Mouse (Mus musculus) adrenal gland, adult (tissue): ENCODE results near the gene Tdrd5.
"Not testable (repeated sequence)": the region's sequence is repeated elsewhere in the genome, so short reads cannot be mapped to it uniquely, and the experiment has no call there.

ENCODE experiments used
- DNase-seq, 2 experiments: peaks; one replicate each; pipeline ENCODE4 v3.0.0; 2022 to 2023; ENCODE audit warnings: low spot score in 1 of 2; ENCODE audit not compliant: inconsistent age in 2 of 2

Tdrd5 gene

DNA sequence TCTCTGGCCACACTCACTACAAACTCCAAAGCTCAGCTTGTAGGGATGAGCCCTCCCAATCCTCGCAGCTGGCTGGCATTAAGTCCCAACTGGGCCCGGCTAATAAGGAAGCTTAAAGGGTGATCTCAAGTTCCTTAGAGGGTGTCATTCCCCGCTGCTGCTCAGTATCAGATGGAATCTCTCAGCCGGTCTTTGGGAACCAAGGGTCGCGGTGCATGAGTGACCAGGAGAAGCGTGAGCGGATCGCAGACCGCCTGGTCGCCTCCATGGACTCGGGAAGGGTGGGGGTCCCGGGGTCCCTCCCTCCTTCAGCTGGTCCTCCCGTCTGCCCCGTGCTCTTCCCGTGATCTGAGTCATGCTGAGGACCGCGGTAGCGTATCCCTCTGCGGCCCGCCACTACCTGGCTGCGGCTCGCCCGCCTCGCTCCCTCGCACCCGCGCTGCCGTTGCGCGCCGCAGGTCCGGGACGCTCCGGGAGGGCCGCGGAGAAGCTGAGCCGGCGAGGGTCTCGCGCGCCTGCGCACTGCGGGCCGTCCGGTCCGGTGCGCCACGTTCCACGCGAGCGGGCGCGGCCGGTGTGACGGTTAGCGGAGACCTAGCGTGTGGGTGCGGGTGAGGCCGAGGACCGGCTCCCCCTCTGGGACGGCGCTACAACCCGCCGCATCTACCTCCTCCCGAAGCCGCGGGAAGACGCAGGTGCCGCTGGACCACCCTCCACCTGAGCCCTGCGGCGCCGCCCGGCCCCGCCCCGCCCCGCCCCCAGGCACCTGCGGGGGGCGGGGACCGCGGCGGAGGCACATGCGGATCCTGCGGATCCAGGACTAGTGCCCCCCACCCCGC is at the start of gene Tdrd5:
TSS of gene Tdrd5 (minus strand) at position 754 of the 839 bp plus-strand sequence.
- peak; percentile 11 to 43 for DNase-seq

DNA sequence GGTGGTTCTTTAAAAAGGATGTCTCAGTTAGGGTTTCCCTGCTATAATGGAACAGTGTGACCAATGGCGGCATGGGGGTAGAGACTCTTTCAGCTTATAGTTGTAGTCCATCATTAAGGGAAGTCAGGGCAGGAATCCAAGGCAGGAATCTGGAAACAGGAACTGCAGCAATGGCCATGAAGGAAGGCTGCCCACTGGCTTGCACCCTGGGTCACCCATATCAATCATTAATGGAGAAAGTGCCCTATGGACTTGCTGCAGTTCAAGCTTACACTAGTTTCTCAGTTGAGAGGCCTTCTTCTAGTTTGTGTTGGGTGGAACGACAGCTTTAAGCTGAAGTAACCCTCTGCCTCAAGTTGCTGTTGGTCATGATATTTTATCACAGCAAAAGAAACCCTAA is 49.0 kb upstream of the Tdrd5 start:
- no peak for DNase-seq

DNA sequence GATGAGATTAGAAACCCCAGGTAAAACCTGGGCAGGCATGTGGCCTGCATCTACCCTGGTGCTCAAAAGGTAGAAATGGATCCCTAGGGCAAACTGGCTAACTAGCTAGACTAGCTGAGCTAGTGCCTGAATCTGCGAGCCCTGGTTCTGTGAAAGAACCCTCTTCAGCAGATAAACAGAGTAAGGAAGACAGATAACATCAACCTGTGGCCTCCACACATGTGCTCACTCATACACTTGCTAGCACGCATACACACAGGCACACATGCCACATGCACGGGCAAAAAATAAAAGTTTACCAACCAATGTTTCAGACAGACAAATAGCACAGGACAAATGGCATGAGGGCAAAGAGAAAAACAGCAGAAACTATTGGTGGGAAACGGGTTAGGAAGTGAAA is 47.0 kb upstream of the Tdrd5 start:
- DNase-seq: no peak

DNA sequence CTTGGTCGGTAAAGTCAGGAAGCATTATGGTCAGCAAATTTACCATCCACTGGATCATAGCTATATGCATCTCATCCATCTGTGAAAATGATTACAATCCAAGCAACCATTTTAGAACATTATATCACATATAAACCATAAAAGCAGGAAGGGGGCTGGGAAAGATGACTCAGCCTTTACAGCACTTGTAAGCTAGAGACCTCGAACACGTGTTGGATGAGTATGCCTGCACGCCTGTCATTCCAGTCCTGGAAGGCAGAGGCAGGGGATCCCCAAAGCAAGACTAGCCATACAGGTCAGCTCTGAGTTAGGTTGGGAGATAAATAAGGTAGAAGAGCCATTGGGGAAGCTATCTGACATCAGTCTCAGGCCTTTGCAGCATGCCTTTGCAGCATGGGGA is 45.6 kb upstream of the Tdrd5 start:
- no peak for DNase-seq

DNA sequence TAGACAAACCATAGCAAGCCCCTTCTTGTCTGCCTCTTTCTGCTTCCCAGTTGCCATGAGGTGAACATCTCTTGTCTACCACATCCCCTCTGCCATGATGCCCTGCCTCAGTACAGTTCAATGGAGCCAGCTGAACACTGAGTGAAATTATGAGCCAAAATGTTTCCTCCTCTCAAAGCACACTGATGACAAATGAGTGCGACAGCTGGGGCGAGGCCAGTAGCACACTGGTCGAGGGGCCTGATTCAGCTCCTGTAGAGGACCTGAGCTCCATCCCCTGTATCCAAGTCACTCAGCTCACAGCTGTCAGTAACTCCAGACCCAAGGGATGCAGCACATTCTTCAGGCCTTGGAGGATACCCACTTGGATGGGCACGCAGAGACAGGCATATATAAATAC is 42.2 kb upstream of the Tdrd5 start:
- DNase-seq: no peak

DNA sequence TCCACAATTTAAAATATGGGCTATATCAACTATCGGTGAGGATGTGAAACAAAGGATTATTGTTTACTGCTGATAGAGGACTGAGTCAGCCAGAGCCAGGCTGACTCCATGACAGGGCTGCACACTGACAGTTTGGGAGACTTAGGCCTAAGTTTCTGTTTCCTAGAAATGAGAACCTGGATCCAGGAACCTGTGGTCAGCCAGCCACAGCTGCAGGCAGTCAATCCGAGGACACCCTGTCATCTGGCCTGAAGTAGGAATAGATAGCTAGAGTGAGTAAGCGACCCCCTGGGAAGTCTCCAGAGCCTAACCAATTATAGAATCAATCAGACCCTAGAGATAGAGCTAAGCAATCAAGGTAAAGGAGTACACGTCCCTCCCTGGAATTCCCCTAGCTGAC is 41.0 kb upstream of the Tdrd5 start:
- no peak for DNase-seq

DNA sequence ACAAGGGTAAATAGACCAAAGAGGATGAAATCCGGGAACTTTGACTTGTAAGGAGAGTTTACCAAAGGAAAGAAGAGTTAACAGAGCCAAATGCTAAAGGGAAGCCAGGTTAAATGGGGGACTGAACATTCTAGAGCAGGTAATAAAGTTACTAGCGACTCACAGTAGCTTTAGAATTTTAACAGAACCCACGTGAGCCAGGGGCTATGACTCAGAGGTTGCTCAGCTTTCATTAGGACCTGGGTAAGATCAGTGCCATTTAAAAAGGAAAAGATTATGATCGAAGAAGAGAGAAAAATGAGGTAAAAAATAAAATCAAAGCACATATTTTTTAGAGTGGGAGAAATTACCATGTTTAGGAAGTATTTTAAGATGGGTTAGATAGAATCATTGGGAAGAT is 37.4 kb upstream of the Tdrd5 start:
- DNase-seq: peak in 1 of 2 experiments; percentile 30

DNA sequence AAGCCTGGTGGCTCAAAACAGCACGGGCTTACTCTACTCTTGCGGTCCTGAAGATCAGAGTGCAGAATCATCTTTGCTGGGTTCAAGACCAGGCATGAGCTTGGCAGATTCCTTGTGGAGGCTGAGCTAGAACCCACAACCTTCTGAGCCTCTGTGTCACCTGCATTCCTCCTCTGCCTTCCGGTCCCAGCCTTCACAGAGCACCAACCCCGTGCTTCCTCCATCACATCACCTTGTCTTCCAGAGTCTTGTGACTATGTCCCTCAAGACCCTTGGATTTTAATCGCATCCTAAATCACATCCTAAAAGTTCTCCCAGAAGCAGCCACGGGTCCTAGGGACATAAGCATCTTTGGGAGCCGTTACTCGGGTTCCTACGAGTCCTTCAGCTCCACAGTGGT is 19.7 kb upstream of the Tdrd5 start:
- DNase-seq: no peak

DNA sequence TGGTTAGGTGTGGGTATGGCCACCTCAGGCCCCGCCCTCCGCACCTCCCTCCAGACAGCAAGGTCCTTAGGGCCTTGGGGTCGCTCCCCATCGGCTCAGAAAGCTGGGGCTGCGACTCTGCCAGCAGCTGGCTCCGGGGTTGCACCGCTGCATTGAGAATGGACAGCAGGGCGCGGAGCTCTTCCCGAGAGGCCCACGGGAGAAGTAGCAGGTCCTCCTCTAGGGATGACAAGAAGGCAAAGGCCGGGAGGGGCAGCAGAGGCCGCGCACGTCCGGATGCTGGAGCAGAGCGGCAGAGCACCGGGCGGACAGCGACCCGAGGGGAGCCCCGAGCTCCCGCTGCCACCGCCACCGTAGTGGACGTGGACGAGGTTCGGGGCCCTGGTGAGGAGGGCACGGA is 7.2 kb upstream of the Tdrd5 start, which contains the start of gene Nphs2:
TSS of gene Nphs2 (plus strand) at position 98 of the 400 bp plus-strand sequence.
- peak in 1 of 2 experiments; percentile 5 for DNase-seq

DNA sequence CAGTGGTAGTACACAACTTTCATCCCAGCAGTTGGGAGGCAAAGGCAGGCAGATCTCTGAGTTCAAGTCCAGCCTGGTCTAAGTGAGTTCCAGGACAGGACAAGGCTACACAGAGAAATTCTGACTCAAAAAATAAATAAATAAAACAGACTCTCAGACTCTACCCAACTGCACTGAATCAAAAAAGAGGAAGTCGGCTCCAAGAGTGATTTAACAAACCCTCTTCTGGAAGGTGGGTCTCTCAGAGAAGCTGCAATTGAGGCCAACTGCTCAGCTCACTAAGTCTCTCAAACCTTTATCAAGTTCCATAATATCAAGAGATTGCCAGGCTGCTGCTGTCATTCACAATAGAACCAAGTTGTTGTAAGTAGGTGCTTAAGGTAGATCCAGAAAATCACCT is 5.1 kb upstream of the Tdrd5 start:
- no peak for DNase-seq

DNA sequence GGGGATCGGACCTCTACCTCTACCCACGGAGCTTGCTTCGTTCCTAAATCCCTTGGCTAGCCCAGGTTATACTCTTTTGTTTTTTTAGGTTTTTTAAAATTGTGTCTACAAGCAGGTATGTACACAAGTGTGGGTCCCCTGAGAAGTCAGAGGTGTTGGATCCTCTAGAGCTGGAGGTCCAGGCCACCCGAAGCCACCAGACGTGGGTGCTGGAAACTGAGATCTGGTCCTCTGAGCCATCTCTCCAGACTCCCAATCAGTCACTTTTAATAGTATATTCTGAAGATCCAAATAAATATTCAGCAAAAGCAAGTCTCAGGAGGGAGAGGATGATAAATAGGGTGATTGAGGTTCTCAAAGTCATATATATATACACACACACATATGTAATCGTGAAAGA is 13.4 kb downstream of the Tdrd5 start:
- no peak for DNase-seq

DNA sequence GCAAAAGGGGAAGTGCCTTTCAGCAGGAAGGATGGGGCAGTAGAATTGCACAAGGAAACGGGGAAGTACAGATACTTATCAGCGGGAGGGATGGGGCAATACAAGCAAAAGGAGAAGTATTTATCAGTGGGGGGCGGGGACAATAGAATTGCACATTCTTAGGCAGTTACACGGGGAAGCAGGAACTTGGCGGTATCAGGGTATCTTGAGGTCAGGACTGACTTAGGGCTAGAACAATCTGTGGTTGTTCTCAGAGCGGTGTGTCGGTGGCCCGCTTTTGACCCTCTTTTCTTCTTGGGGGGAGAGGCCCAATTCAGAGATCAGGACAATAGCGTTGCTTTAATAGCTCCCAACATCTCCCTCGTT is 14.3 kb downstream of the Tdrd5 start:
- DNase-seq: not testable (repeated sequence)

DNA sequence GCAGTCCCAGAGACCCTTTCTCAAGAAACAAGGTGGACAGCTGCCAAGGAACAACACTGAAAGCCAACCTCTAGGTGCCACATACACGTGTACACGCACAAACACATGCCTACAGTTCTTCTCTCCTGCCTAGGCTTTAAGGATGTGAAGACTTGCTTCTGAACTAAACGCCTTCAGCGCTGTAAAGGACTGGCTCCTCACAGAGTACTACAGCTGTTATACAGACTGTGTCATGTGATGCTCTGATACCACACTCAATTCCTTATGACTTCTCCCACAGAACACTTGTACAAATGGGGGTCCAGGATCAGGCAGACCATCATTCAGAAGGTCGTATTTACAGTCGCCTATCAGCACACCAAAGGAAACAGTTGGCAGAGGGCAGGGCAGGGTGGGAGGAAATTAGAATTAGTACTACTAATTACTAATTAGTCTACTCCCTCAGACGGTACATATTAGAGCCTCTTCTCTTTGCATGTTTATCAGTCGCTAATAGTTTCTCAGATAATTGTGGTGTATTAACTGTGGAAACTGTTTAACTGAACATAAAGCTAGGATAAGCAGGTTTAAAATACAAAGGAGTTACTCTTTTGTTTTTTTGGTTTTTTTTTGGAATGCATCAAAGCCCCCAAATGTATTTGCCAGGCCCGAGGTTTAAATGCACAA is 14.8 kb downstream of the Tdrd5 start:
- no peak for DNase-seq

DNA sequence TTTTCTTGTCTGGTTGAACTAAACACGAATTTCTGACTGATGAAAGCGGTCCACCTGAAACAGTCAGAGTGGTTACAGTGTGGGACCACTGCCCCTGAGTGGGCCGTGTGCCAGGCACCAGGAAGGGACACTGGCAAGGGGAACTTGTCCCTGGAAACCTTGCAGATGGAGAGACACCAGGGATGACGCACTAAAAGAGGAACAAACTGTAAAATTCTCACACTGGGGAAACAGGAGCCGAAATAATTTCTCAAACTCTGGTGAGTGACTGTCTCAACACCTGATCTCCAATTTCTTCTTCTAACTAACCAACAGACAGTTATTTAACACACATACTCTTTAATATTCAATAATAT is 17.9 kb downstream of the Tdrd5 start:
- DNase-seq: no peak

DNA sequence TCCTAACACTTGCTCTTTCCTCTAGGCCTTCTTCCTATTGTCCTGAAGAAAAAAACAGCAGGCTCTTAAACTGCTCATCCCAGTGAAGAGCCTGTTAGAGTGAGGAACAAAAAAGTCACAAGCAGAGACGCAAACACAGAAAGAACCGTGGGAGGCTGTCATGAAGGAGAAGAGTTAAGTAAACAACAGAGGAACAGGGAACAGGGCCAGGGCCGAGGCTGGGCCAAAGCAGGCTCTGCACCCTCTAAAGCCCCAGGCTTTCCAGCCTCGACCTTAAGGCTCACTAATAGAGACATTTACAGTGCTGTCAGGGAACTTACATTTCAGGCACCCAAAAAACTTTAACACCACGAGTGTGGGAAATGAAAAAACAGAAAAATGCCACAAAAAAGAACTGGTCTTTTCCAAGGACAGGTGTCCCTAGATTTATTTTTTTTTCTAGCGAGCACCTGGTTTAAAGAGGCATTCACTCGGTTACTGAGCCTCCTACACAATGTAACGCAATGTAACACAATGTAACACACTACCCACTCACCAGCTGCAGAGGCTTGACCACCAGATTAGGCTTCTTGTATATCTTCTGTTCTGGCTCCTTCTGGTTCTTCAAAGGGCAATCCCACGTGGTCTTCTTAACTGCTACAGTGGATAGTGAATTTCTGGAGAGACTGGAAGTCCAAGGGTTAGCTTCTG is 18.5 kb downstream of the Tdrd5 start:
- no peak for DNase-seq

DNA sequence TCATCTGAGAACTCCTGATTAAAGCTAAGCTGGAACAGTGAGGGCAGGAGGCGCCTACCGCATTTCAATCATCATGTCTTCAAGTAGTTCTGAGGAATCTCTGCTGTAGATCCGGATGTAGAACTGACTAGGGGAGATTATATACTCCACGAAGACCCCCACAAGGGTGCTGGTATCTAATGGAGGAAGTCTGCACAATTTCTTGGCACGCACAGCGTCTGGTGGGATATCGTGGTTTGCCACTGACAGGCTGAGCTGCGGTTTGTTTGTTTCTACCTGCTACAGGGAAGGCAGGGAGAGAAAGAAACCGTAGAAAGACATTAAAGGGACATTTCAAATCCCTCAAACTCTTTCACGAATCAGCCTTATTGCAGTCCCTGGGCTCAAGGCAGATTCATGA is 19.3 kb downstream of the Tdrd5 start:
- no peak for DNase-seq

DNA sequence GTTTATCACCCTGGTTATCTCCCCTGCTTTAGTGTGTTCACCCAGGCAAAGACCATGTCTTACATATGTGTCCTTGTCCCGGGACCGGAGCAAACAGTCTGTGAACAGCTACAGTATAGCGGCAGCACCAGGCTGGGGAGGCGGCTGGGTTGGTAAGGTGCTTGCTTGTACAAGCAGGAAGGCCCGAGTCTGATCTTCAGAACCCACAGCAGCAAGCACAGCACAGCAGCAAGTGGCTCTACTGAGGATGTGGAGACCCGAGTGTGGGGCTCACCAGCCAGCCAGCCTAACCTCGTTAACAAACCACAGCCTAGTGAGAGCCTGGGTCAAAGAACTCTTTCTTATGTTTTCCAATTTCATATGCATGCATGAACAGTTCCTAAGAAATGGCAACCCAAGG is 23.3 kb downstream of the Tdrd5 start:
- no peak for DNase-seq

DNA sequence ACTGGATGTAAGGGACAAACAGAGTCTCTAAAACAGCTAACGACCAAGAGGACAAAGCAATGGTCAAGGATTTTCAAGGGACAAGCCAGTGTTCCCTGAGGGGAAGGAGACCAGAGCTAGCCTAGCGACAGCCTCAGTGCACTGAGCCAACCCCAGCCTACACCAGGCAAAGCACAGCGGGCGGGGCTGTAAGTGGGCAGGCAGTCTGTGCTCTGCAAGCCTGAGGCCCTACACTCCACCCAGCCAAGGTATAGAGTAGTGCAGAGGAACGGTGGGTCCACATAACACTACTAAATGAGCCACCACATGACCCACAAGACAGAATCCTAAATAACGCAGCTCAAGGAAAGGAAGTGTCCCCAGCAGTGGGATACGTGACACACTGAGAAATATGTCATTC is 29.8 kb downstream of the Tdrd5 start:
- no peak for DNase-seq

DNA sequence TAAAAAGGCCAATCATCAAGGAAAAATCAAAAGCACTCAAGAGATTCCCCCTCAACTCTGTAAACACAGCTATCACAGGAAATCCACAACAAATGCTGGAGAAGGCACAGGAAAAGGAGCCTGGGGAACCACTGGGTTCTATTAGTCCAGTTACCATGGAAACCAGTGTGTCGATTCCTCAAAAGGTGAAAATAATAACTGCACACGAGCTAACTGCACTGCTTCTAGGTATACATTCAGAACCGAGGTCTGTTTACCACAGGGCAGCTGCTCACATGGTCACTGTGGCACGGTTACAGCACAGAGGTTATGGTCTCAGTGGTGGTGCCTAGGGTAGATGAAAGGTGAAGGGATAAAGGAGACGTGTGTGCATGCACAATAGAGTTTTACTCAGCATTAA is 31.8 kb downstream of the Tdrd5 start:
- DNase-seq: no peak

DNA sequence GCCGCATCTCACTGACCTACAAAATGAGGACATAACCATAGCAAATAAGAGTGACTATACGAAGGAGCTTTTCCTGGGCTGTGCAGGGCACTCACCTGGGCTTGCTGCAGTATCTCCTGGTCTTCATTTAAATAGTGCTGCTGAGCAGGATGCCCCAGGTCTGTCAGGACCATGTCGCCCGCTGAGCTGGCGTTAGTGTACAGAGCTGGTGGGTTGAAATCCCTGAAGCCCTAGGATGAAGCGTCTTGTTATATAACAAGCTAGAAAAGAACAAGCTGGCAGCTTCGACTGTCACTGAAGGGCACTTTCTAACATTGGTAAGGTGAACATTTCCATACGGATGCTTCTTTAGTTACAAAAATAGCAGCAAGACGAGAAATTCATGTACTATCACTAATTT is 33.0 kb downstream of the Tdrd5 start:
- no peak for DNase-seq

DNA sequence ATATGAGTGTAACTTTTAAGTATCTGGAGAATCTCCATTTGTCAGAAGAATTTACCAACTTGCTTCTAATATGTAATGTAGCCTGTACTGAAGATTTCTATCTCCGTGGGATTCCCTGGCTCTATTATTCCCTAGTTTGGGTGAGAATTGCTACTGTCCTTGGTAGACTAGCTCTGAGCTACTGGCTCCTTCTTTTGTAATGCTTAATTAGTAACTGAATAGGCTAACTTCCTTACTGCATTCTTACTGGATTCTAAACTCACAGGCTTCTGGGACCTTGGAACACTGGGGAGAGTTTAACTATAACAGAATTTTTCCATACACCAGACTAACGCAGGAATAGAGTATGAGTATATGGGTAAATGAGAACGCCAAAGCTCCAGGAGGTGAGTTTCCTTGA is 34.9 kb downstream of the Tdrd5 start:
- DNase-seq: not testable (repeated sequence)

DNA sequence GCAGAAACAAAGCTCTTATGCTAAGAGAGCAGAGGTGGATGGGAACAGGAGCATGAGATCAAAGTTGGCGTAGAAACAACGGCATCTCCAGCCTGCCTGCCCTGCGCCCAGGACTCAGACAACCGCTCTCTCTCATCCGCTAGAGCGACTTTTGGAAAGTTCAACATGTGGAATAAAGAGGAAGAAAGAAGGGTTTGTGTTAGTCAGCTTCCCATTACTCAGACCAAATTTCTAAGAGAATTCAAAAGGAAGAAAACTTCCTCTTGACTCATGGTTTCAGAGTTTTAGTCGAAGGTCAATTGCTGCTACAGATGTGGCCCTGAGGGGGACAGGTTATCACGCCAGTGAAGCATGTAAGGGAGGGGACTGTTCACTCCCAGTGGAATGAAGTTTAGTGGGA is 39.5 kb downstream of the Tdrd5 start:
- DNase-seq: peak; percentile 10 to 52
